Mouse (Mus musculus): ENCODE measurements around the gene Il24.

Gene Il24

GRCm38 (mm10) chr1:130887354-130887753, at the start of gene Il24:
Gene Il24 (minus strand): TSS chr1:130887454.
- DNase-seq: no peak

DNA sequence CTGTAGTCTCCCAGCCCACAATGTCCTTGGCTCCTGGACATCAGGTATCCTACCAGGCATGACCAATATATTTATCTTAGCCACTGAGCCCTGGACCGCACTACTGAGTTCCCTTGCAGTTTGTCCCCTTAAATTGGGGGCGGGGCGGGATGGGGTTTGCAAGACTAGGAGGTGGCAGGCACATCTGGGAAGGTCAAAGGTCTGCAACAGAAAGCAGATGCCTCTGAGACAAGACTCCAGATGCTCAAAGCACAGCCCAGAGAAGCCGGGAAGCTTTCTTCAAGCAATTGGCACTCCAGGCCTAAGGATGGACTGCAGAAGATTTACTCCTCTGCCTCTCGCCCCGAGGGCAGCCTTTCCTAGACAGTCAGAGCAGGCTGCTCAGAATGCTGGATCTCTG, 49.1 kb upstream of the Il24 start:
- no peak for DNase-seq

GRCm38 (mm10) chr1:130926484-130926883, 39.2 kb upstream of the Il24 start:
- no peak for DNase-seq

GRCm38 (mm10) chr1:130918323-130918980, 31.2 kb upstream of the Il24 start:
- DNase-seq: no peak

DNA sequence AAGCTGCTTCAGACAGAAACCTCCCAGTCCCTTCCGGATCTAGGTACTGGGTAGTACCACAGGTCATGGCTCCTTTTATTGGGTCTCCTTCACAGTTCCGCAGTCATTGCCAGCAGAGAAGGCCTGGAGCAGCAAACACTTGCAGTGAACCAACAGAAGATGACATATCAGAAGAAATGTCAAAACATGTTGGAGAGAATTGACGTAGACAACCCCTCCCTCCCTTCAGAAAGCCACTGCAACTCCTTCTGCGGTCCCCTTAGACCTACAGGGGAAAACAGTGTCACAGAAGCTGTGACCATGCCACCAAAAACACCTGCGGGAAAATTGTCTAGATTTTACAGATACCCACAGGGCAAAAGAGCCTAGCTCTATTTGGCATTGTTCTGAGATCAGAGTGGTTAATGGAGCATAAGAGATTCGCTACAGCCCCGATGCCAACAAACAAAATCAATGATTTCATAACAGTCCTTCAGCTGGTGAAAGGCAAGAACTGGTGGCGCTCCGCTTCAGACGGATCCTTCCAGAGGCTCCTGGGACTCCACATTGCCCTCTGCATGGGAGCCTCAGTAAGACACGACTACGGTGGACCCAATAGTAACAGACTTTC, 24.3 kb upstream of the Il24 start, which contains the start of gene Il20:
Gene Il20 (minus strand): TSS at position 51 of the 610 bp plus-strand sequence.
- no peak for DNase-seq

DNA sequence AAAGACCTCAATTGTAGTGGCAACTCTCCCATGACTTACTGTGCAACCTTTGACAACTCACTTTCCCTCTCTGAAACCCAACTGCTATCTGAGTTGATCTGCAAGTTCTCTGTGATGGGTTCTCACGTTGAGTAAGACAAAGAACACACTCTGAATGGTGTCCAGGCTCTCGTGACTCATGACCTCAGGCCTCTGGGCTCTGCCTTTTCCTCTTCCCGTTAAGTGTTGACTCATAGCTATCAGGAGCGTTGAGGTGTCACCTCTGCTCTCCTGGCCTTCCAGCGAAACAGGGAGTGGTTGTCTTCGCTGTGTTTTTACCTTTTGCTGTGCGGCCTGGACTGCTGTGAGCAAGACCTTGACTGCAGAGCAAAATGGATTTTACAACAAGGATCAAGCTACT, 15.3 kb upstream of the Il24 start:
- DNase-seq: no peak

GRCm38 (mm10) chr1:130894468-130894867, 7.2 kb upstream of the Il24 start:
- no peak for DNase-seq

DNA sequence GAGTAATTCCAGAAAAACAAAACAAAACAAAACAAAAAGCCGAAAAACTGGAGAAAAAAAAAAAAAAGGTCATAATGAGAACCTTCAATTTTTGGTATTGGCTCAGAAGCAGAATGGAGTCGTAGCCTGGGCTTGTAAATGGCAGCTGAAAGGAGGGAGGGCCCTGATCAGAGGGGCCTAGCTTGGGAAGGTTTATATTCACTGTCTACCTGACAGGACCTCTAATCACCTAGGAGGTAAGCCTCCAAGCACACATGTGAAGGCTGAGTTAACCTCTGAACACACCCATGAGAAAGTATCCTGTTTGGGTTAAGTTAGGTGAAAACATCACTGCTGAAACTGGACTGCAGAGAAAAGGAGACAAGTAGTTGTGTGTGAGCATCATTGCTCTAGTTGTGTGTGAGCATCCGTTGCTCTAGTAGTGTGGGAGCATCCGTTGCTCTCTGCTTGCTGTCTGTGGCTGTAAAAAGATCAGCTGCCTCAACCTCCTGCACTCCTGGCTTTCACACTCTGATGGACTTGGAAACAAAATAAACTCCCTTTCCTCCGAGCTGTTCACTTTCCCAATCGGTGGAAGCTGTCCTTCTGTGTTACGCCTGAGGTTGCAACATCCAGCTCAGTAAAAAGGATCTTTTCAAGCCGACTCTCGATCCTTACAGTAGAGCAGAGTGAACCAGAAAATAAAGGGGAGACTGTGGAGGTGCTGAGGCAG, 6.2 kb upstream of the Il24 start:
- DNase-seq: no peak

DNA sequence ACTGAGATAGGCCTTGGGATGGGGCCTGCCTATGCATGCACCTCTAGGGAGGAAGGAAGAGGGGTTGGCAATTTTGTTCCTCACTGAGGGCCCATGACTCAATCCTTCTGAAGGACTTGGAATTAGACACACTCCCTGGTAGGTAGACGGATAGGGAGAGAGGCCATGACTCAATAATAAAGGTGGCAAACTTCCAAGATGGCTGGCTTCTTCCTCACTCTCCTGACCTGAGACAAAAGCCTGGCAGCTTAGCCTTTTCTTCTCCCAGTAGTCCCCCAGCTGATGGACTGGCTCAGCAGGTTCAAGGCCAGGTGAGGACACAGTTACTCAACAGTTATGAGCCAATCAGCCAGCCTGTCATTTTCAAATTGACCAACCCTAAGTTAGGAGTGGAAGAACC, 5.2 kb upstream of the Il24 start:
- DNase-seq: peak in 1 of 2 experiments; percentile 18

- no peak for DNase-seq
These were observed 4.1 kb downstream of the Il24 start for GRCm38 (mm10) chr1:130883146-130883545.

GRCm38 (mm10) chr1:130879927-130880326, 7.3 kb downstream of the Il24 start:
- no peak for DNase-seq

DNA sequence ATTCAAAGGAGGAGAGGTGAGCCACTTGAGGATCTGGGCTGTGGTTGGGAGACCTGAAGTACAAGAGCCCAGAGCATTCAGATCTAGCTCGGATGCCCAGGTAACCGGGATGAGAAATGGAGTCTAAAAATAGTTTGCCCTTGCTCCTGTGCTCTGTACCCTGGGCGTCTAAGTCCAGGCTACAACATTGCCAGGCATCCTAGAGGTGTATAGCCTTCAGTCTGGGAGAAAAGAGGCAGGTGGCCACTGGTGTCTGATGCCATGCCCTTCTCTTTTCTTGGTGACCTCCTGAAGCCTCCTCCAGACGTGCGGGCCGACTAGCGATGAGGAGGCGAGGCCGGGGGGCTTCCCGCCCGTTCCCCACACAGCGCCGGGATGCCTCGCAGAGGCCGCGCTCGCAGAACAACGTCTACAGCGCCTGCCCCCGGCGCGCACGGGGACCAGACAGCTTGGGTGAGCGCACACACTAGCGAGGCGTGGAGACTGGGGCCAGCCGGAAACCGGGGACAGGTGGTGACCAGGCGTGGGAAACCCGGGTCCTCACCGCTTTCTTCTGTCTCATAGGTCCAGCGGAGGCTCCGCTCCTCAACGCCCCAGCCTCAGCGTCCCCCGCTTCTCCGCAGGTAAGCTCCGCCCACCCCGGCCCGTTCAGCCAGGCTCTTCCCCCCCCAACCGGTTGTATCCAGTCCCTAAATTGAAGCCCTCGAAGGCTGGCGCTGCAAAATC, 9.2 kb downstream of the Il24 start:
- peak; percentile 8 to 24 for DNase-seq

DNA sequence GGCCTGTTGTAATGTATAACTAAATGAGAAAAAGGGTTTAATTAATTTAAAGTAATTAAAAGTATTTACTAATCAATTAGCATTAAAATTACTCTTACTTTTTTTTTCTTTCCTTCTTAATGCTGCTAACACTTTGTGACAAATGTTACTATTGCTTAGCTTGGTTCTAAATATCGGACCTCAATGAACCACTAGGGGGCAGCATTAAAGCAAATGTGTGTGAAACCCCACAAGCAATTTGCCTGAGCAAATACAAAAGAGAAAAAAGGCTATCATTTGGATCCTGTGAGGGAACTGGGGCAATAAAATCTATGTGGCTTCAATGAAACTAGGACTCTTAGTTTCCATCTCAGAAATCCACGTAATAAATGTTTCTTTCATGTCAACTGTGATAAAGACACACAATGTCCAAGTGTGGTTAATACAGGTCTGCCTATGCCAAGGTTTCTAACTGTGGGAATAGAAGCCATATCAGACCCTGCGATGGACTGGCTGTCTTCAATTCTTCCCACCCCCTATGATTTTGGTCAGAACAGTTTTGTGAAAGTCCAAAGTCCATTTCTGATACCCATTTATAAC, 10.2 kb downstream of the Il24 start:
- DNase-seq: peak in 1 of 2 experiments; percentile 42

DNA sequence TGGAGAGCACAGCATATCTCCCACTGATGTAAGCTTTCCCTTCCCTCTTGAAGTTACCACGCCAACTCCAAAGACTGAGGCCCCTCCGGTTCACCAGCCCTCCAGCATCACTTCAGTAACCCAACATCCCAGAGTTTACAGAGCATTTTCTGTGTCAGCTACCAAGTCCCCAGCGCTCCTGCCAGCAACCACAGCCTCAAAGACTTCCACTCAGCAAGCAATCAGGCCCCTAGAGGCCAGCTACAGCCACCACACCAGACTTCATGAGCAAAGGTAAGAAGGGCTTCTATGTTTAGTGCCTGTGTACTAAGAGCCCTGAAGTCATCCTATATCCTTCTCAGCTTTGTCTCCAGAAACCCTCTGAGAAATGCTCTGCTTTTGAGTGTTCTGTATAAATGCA, 11.3 kb downstream of the Il24 start:
- no peak for DNase-seq

DNA sequence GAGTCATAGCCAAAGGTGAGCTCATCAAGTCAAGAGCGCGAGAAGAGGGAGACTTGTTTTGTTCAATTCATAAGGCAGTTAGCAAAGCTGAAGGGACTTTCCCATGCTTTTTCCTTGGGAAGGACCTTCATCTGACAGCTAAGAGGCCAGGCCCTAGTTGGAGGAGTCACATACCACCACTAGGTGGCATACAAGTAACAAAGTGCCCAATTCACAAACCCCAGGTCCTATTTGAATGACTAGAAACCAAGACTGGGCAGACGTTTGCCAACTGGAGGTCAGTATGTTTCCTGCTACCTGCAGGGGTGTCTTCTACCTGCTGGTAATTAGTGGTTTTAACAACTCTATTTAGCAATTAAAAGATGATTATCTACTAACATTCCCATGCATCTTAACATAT, 12.1 kb downstream of the Il24 start:
- peak; percentile 9 to 33 for DNase-seq

DNA sequence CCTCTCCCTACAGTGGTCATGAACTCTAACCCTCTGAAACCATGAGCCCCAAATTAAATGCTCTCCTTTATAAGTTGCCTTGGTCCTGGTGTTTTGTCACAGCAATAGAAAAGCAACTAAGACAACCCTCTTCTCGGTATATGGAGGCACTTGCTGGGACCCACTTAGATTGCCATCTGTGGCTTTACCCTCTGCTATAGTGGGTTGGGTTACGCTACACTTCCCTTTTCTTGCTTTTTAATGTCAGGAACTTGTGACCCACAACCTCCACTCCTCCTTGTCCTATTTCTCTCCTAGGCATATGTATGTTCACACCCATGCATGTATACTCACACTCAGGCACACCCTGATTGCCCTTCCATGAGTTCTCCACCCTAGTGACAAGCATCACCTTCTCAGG, 14.3 kb downstream of the Il24 start:
- DNase-seq: no peak

DNA sequence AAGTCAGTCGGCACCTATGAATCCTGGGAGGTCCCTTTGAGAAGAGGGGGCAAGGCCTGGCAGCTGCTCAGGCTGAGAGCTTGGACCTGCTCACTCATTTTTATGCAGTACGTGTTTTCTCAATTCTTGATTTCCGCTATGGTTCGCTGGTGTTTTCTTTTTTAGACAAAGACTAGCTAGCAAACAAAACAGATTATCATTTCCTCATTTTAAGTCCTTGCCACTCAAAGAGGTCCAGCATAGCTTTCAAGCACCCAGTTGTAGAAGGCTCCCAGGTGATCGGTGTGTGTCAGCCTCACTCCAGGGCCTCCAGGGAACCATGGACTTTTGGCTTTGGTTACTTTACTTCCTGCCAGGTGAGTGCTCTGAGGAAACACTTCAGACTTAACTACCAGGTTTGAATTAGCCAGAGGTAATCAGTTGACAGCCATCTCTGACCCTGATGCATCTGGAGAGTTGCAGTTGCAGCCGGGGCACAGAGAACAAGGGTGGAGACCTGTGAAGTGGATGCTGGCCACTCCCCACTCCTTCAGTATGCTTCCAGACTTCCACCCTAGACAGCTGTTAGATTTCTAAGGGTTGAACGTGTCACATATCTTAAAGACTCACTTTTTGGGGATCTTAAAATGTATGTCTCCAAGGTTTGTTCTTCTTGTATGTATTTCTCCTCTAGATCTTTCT, 21.6 kb downstream of the Il24 start, which contains the start of gene Fcmr:
Gene Fcmr (plus strand): TSS at position 129 of the 681 bp plus-strand sequence.
- no peak for DNase-seq

GRCm38 (mm10) chr1:130864741-130865140, 22.5 kb downstream of the Il24 start:
- DNase-seq: no peak

- peak; percentile 10 to 15 for DNase-seq
These were observed 23.0 kb downstream of the Il24 start for GRCm38 (mm10) chr1:130864238-130864637.

DNA sequence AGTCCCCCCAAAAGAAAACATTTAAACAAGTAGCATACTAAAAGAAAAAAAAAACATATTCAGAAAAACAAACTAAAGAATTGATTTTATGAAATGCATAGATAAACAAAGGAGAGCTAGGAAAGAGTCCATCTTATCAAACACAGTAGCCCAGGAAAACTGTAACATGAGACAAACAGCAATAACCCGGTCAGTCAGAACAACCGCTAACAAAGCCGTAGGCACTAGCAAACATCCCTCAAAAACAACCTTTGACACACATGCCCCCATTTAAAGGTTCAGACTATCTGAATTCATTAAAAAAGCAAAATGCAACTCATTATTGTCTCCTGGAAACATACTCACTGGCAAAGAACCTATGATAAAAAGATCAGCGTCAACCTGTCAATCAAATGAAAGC, 29.8 kb downstream of the Il24 start:
- DNase-seq: no peak

GRCm38 (mm10) chr1:130855723-130856122, 31.5 kb downstream of the Il24 start:
- no peak for DNase-seq

GRCm38 (mm10) chr1:130854819-130855218, 32.4 kb downstream of the Il24 start:
- no peak for DNase-seq
